Mouse (Mus musculus) kidney, adult 2 months (tissue): ENCODE results near the gene Chic2. TPM values are rescaled to one million over a fixed set of nuclear protein-coding genes. Genes with fewer than 3 reads are reported as not detected.

ENCODE experiments used
- DNase-seq: peaks from one replicate; pipeline ENCODE4 v3.0.0; 2021
- H3K27ac ChIP-seq: fragments of 200-500 bp; 2 replicates; pipeline ENCODE4 v1.5.1; 2012; ENCODE audit warnings: low read depth, low read length, control low read depth, inconsistent platforms; ENCODE audit not compliant: insufficient read depth
- H3K27me3 ChIP-seq: fragments of 200-500 bp; replicated peaks from 2 replicates; pipeline ENCODE4 v1.6.1; 2012; ENCODE audit warnings: mild to moderate bottlenecking, moderate library complexity, low read length, inconsistent platforms; ENCODE audit not compliant: control insufficient read depth, insufficient read depth
- H3K36me3 ChIP-seq: fragments of 200-500 bp; 2 replicates; pipeline ENCODE4 v1.6.1; 2012; ENCODE audit warnings: mild to moderate bottlenecking, moderate library complexity, low read length, inconsistent platforms; ENCODE audit not compliant: control insufficient read depth, insufficient read depth
- H3K4me1 ChIP-seq: fragments of 200-500 bp; 2 replicates; pipeline ENCODE4 v1.6.1; 2011; ENCODE audit warnings: low read length; ENCODE audit not compliant: control insufficient read depth, insufficient read depth
- H3K4me3 ChIP-seq: fragments of 200-500 bp; 2 replicates; pipeline ENCODE4 v1.5.1; 2011; ENCODE audit warnings: mild to moderate bottlenecking, low read depth, low read length, control low read depth; ENCODE audit not compliant: insufficient read depth
- CTCF ChIP-seq: fragments of 200-500 bp; conservative IDR thresholded peaks from 2 replicates; pipeline ENCODE4 v1.5.1; 2011; ENCODE audit warnings: low read depth, mild to moderate bottlenecking, control low read depth, low read length, moderate library complexity, mixed read lengths; ENCODE audit not compliant: insufficient read depth, insufficient read length
- POLR2A ChIP-seq: fragments of 200-500 bp; IDR thresholded peaks from one replicate; pipeline ENCODE4 v1.6.1; 2011; ENCODE audit warnings: low read depth, low read length, control low read depth
- WGBS: fragments of 180-500 bp; shearing (Covaris S2); methylation state at CpG from one replicate; pipeline ENCODE4 v1.1.7; 2018; 5-methylcytosine and 5-hydroxymethylcytosine counted together
- polyA plus RNA-seq: library from polyadenylated mRNA; depleted of rRNA; stranded (reverse); fragments of >200 nt; gene quantifications from 2 replicates; pipeline ENCODE4 v1.2.3, GENCODE M21; 2012; rRNA removed

Chic2 gene
- polyA plus RNA-seq, 1 experiment = 6.1 TPM

DNA sequence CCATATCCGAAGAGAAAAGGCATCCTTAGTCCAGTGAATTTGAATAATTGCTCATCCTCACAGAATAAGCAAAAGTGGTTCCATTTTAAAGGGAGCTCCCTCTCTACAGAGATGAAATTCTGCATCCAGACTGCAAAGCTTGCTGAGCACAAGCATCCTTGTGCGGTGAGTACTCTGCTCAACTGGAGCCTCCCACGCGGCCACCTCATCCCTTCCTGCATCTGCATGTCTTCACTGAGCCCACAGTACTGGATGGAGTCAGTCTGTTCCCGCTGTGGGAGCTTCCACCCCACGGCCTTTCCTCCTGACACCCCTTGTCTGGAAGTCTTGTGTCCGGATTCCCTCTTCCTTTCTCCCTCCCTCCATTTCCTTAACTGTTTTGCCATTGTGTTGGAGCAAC lies 95.3 kb downstream of the Chic2 start:
- Histone ChIP-seq H3K27ac (no peak overlapping the region), H3K27me3 (no peaks in the 10 kb centered on the region), H3K4me3 (no peak overlapping the region), H3K4me1 (no peaks in the 10 kb centered on the region), H3K36me3 (no peaks in the 10 kb centered on the region)
- WGBS = 57% methylated on average over 7 of the region's 7 CpGs
- DNase-seq = no peak
- TF ChIP-seq POLR2A (no peak), CTCF (no peak)

DNA sequence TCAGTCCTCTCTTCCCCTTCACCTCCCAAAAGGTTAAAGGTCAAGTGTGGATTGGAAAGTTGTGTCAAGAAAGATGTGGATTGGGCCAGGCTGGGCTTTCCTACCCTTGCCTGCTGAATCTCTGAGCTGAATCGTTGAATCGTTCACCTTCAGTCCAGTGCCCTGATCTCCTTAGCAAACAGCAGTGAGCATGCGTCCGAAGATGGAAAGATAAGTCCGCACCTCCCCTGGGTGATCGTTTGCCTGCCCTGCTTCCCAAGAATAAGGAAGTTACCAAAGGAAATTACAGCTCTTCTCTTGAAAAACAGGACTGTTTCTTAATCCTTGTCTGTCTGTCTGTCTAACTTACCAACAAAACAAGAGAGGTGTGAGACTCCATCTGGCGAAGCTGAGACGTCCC lies 96.1 kb downstream of the Chic2 start:
- TF ChIP-seq CTCF = no peak
- TF ChIP-seq POLR2A = no peak
- WGBS = 77% methylated on average over 8 of the region's 8 CpGs
- H3K4me3 ChIP-seq = no peak overlapping the region
- H3K27me3 ChIP-seq = no peaks in the 10 kb centered on the region
- H3K27ac ChIP-seq = no peak overlapping the region
- no peak for DNase-seq
- H3K4me1 ChIP-seq = no peaks in the 10 kb centered on the region
- H3K36me3 ChIP-seq = no peaks in the 10 kb centered on the region

Other genes with a start within 250 kb of the Chic2 start
- gene Gsx2, start 30.8 kb upstream of the Chic2 start, polyA plus RNA-seq = not detected in 2 replicates
- 22.6 and 26.0 TPM in 2 replicates for gene Pdgfra, start 107.5 kb upstream of the Chic2 start, polyA plus RNA-seq